Mouse (Mus musculus) layer of hippocampus, adult 18-20 months (tissue): ENCODE data around the gene Atp2a1. TPM values are rescaled to one million over a fixed set of nuclear protein-coding genes. Genes with fewer than 3 reads are reported as not detected.

ENCODE experiments used
- DNase-seq, 2 experiments: peaks; one replicate each; pipeline ENCODE4 v3.0.0; 2022; ENCODE audit warnings: low spot score in 2 of 2
- total RNA-seq, 2 experiments: library from RNA; stranded (reverse); gene quantifications; 2 replicates each; pipeline ENCODE4 v1.2.3; 2021

Gene Atp2a1
- total RNA-seq, 2 experiments from 2014 or later = 1.0 TPM

- DNase-seq = no peak
Measured at GRCm38 (mm10) chr7:126453861-126454260, 9.0 kb downstream of the Atp2a1 start.

GRCm38 (mm10) chr7:126452244-126452643, 10.7 kb downstream of the Atp2a1 start:
- DNase-seq = no peak

- no peak for DNase-seq
Measured at GRCm38 (mm10) chr7:126450641-126451040, 12.3 kb downstream of the Atp2a1 start.

GRCm38 (mm10) chr7:126449991-126450390, 12.9 kb downstream of the Atp2a1 start:
- DNase-seq = no peak

GRCm38 (mm10) chr7:126448481-126448880, 14.4 kb downstream of the Atp2a1 start:
- DNase-seq = no peak

GRCm38 (mm10) chr7:126446217-126446616, 16.7 kb downstream of the Atp2a1 start:
- no peak for DNase-seq

- no peak for DNase-seq
Measured at GRCm38 (mm10) chr7:126445104-126445815, 17.6 kb downstream of the Atp2a1 start.

- no peak for DNase-seq
Measured at GRCm38 (mm10) chr7:126444536-126444935, 18.4 kb downstream of the Atp2a1 start.

GRCm38 (mm10) chr7:126443997-126444396, 18.9 kb downstream of the Atp2a1 start:
- DNase-seq = no peak

- DNase-seq = no peak
Measured at GRCm38 (mm10) chr7:126440134-126440533, 22.8 kb downstream of the Atp2a1 start.

- DNase-seq = peak in 1 of 2 experiments; percentile 20
Measured at GRCm38 (mm10) chr7:126436851-126437250, 26.1 kb downstream of the Atp2a1 start.

GRCm38 (mm10) chr7:126435801-126436200, 27.1 kb downstream of the Atp2a1 start:
- no peak for DNase-seq

- DNase-seq = no peak
Measured at GRCm38 (mm10) chr7:126434726-126435125, 28.2 kb downstream of the Atp2a1 start.

GRCm38 (mm10) chr7:126430167-126430566, 32.7 kb downstream of the Atp2a1 start:
- no peak for DNase-seq

- no peak for DNase-seq
Measured at GRCm38 (mm10) chr7:126429503-126429898, 33.4 kb downstream of the Atp2a1 start.

- peak; percentile 85 to 95 for DNase-seq
Measured at GRCm38 (mm10) chr7:126428631-126429502, 34.0 kb downstream of the Atp2a1 start, which contains the start of gene Rabep2. Gene Rabep2 (plus strand): TSS chr7:126428759.

GRCm38 (mm10) chr7:126428154-126428553, 34.8 kb downstream of the Atp2a1 start:
- DNase-seq = no peak

- no peak for DNase-seq
Measured at GRCm38 (mm10) chr7:126427323-126427860, 35.5 kb downstream of the Atp2a1 start.

GRCm38 (mm10) chr7:126424161-126424560, 38.7 kb downstream of the Atp2a1 start:
- DNase-seq = no peak

- DNase-seq = no peak
Measured at GRCm38 (mm10) chr7:126421756-126422155, 41.2 kb downstream of the Atp2a1 start.

- DNase-seq = no peak
Measured at GRCm38 (mm10) chr7:126418496-126418895, 44.4 kb downstream of the Atp2a1 start.

GRCm38 (mm10) chr7:126417606-126418005, 45.3 kb downstream of the Atp2a1 start:
- DNase-seq = no peak
